Mouse (Mus musculus): ENCODE results near the gene Xkr7. TPM values are rescaled to one million over a fixed set of nuclear protein-coding genes. Genes with fewer than 3 reads are reported as not detected.

Gene Xkr7
- not detected in 2 replicates for polyA plus RNA-seq (2016; fragmentation: Nextera tagmentation; extraction: Ambion mirVana)

DNA sequence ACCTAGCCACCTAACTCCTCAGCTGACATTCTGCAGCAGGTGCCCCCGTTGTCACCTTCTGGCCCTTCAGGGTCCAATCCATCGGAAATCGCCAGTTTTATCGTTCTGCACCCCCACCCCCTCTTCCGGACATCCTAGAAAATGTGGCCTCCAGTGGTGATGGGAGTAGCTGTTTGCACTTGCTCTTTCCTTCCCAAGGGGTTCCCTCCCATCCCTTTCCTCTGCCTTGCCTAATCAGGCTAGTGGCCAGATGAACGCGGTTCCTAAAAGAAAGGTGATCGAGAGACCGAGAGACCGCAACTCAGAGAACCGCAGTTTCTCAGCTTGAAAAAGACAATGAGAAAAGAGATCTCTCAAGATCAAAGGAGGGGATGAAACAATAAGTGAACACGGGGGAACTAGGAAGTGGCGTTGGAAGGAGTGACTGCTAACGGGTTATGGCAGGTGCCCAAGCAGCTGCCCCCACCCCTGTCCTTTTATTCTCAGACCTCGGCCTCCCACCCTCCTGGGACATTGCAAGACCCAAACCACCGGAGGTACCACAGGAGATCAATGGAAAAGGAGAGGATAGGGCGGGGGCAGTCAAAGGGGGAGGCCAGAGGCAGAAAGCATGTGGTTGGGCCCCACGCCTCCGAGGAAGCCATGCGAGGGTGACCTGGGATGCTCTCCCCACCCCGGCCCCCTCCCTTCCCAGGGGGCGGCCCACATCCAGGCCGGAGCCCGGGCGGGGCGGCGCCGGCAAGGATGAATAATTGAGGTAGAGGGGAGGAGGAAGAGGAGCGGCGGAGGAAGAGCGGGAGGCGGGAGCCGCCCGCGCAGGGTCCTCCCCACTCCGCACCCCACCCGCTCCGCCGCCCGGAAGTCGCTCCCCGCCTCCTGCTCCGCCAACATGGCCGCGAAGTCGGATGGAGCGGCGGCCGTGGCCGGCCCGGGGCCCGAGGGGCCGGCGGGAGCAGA lies at the start of gene Xkr7:
Gene Xkr7, plus strand, starts transcription at position 727 of the 957 bp plus-strand sequence.
- Histone ChIP-seq H3K27me3 (replicated peaks) (peaks cover 92% of the 10 kb centered on the region), H3K9ac (no peak within 1 kb of the TSS), H3K9me3 (replicated peaks) (no peaks in the 10 kb centered on the region), H3K4me1 (peaks cover 8% of the 10 kb centered on the region), H3K27ac (no peak within 1 kb of the TSS), H3K36me3 (no peaks in the 10 kb centered on the region), H3K4me2 (peak within 1 kb of the TSS; percentile 76), H3K4me3 (peak within 1 kb of the TSS; percentile 51)
- no peak for ATAC-seq
- 4% methylated on average over 51 of the region's 54 CpGs for WGBS (ENCODE audit: insufficient replicate concordance)

DNA sequence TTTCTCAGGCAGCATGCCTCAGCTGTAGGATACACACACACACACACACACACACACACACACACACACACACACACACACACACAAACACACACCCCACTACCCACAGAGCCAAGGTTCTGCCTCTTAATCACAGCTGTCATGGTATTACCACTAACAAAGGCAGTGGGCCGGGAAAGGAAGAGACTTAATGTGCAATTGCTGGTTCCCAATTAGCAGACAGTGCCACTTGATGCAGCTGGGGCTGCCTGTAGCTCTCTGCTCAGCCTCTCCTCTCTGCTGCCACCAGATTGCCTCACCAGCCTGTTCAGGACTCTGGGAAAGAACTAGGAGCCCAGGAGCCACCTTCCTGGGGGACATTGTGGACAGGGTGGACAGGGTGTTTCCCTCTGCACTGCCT lies 46.1 kb upstream of the Xkr7 start:
- Histone ChIP-seq H3K36me3 (no peaks in the 10 kb centered on the region), H3K9ac (no peak overlapping the region), H3K27me3 (replicated peaks) (peaks cover 3% of the 10 kb centered on the region; the same call in 1 of the 2 replicates), H3K9me3 (replicated peaks) (no peaks in the 10 kb centered on the region), H3K27ac (no peak overlapping the region), H3K4me1 (0 out of 2 replicates have a peak, but pooled peaks cover 3% of the 10 kb centered on the region), H3K4me2 (no peak overlapping the region), H3K4me3 (no peak overlapping the region)
- ATAC-seq: no peak
- WGBS (ENCODE audit: insufficient replicate concordance): 64% methylated on average over 1 of the region's 1 CpGs

- Histone ChIP-seq H3K27ac (no peak overlapping the region), H3K4me1 (0 out of 2 replicates have a peak, but pooled peaks cover 3% of the 10 kb centered on the region), H3K9me3 (replicated peaks) (no peaks in the 10 kb centered on the region), H3K27me3 (replicated peaks) (no peaks in the 10 kb centered on the region), H3K4me2 (no peak overlapping the region), H3K9ac (no peak overlapping the region), H3K36me3 (no peaks in the 10 kb centered on the region), H3K4me3 (no peak overlapping the region)
- 76% methylated on average over 9 of the region's 9 CpGs for WGBS (ENCODE audit: insufficient replicate concordance)
- no peak for ATAC-seq
These were observed 40.1 kb upstream of the Xkr7 start for GRCm38 (mm10) chr2:152991529-152991928.

- ATAC-seq: no peak
- H3K27ac ChIP-seq: no peak overlapping the region
- H3K27me3 ChIP-seq (replicated peaks): peaks cover 8% of the 10 kb centered on the region
- H3K4me1 ChIP-seq: no peaks in the 10 kb centered on the region
- 46% methylated on average over 4 of the region's 4 CpGs for WGBS (ENCODE audit: insufficient replicate concordance)
- no peak overlapping the region for H3K9ac ChIP-seq
- H3K9me3 ChIP-seq (replicated peaks): no peaks in the 10 kb centered on the region
- no peak overlapping the region for H3K4me3 ChIP-seq
- no peaks in the 10 kb centered on the region for H3K36me3 ChIP-seq
- H3K4me2 ChIP-seq: no peak overlapping the region
These were observed 34.6 kb upstream of the Xkr7 start for GRCm38 (mm10) chr2:152997046-152997445.

DNA sequence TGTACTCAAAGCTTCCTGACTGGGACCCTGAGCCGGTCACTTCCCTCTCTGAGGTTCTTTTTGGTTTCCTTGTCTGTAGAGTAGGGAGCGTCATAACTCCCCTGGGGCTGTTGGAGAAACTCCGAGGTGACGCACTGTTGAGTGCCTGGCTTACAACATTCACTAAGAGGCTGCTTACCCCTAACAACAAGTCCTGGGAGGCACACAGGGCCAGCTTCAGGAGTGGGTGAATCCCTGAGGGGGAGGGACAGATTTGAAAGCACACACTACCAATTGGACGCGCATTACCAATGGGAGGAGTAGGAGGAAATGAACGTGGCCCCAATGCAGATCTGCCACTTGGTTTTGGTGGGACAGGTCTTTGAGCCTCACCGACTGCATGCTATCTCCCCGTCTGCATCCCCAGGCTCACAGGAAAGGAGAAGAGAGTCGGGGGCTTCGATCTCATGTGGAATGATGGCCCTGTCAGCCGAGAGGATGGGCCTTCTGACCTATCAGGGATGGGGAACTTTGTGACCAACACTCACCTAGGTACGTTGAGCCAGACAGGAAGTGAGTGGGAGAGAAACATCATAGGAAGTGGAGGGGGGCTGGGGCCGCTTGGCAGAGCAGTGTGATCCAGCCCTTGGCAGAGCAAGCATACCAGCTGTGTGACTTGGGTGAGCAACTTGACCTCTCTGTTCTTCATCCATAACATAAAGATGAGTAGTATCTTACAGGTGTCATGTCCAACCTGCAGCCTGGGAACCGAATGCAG lies 29.0 kb upstream of the Xkr7 start:
- ATAC-seq: no peak
- WGBS (ENCODE audit: insufficient replicate concordance): 42% methylated on average over 15 of the region's 15 CpGs

GRCm38 (mm10) chr2:153003681-153004338 lies 27.8 kb upstream of the Xkr7 start:
- 27% methylated on average over 13 of the region's 13 CpGs for WGBS (ENCODE audit: insufficient replicate concordance)
- Histone ChIP-seq H3K4me1 (no peaks in the 10 kb centered on the region), H3K4me3 (no peak overlapping the region), H3K27me3 (replicated peaks) (peaks cover 11% of the 10 kb centered on the region), H3K9me3 (replicated peaks) (no peaks in the 10 kb centered on the region), H3K4me2 (no peak overlapping the region), H3K36me3 (peaks cover 20% of the 10 kb centered on the region), H3K27ac (no peak overlapping the region), H3K9ac (no peak overlapping the region)
- ATAC-seq: no peak

More for the DNA sequence above, 29.0 kb upstream of the Xkr7 start:
- no peak overlapping the region for H3K4me2 ChIP-seq
- H3K9me3 ChIP-seq (replicated peaks): no peaks in the 10 kb centered on the region
- H3K9ac ChIP-seq: no peak overlapping the region
- H3K27ac ChIP-seq: no peak overlapping the region
- H3K36me3 ChIP-seq: peaks cover 8% of the 10 kb centered on the region
- no peaks in the 10 kb centered on the region for H3K4me1 ChIP-seq
- H3K4me3 ChIP-seq: no peak overlapping the region
- peaks cover 11% of the 10 kb centered on the region for H3K27me3 ChIP-seq (replicated peaks)

- Histone ChIP-seq H3K36me3 (peaks cover 41% of the 10 kb centered on the region), H3K4me1 (no peaks in the 10 kb centered on the region), H3K27me3 (replicated peaks) (peaks cover 11% of the 10 kb centered on the region), H3K9me3 (replicated peaks) (no peaks in the 10 kb centered on the region), H3K4me3 (no peak overlapping the region), H3K27ac (no peak overlapping the region), H3K4me2 (no peak overlapping the region), H3K9ac (no peak overlapping the region)
- ATAC-seq: no peak
- WGBS (ENCODE audit: insufficient replicate concordance): 86% methylated on average over 3 of the region's 3 CpGs
These were observed 25.7 kb upstream of the Xkr7 start for GRCm38 (mm10) chr2:153005981-153006380.

GRCm38 (mm10) chr2:153009192-153009973 lies 22.3 kb upstream of the Xkr7 start:
- Histone ChIP-seq H3K4me3 (no peak overlapping the region), H3K4me1 (peaks cover 10% of the 10 kb centered on the region), H3K36me3 (peaks cover 71% of the 10 kb centered on the region), H3K9me3 (replicated peaks) (no peaks in the 10 kb centered on the region), H3K27me3 (replicated peaks) (no peaks in the 10 kb centered on the region), H3K4me2 (no peak overlapping the region), H3K9ac (no peak overlapping the region), H3K27ac (no peak overlapping the region)
- WGBS (ENCODE audit: insufficient replicate concordance): 86% methylated on average over 12 of the region's 12 CpGs
- no peak for ATAC-seq

- Histone ChIP-seq H3K4me1 (peaks cover 17% of the 10 kb centered on the region), H3K27ac (no peak overlapping the region), H3K4me3 (peak overlapping the region; percentile 75), H3K9me3 (replicated peaks) (no peaks in the 10 kb centered on the region), H3K36me3 (peaks cover 50% of the 10 kb centered on the region), H3K27me3 (replicated peaks) (peaks cover 23% of the 10 kb centered on the region), H3K4me2 (peak overlapping the region; percentile 89), H3K9ac (peak overlapping the region; percentile 77)
- 80% methylated on average over 11 of the region's 11 CpGs for WGBS (ENCODE audit: insufficient replicate concordance)
- no peak for ATAC-seq
These were observed 17.7 kb upstream of the Xkr7 start for GRCm38 (mm10) chr2:153013724-153014515.

- Histone ChIP-seq H3K27me3 (replicated peaks) (peaks cover 33% of the 10 kb centered on the region), H3K9ac (peak within 1 kb of the TSS; percentile 77), H3K27ac (no peak within 1 kb of the TSS; the same call in 1 of the 2 replicates), H3K4me1 (peaks cover 17% of the 10 kb centered on the region), H3K4me2 (peak within 1 kb of the TSS; percentile 89), H3K9me3 (replicated peaks) (no peaks in the 10 kb centered on the region), H3K4me3 (peak within 1 kb of the TSS; percentile 75), H3K36me3 (peaks cover 40% of the 10 kb centered on the region)
- ATAC-seq: peak; percentile 95
- WGBS (ENCODE audit: insufficient replicate concordance): 1% methylated on average over 54 of the region's 54 CpGs
These were observed 16.7 kb upstream of the Xkr7 start, which contains the start of gene Pdrg1 for GRCm38 (mm10) chr2:153014758-153015593. Pdrg1 (minus strand) TSS chr2:153015427.
